Mouse (Mus musculus) gastrocnemius, postnatal 10 days (tissue): ENCODE measurements around the gene Wnt6. TPM values are rescaled to one million over a fixed set of nuclear protein-coding genes. Genes with fewer than 3 reads are reported as not detected.
"Not testable (repeated sequence)": the region's sequence is repeated elsewhere in the genome, so short reads cannot be mapped to it uniquely, and the experiment has no call there.

Experiments used
- DNase-seq: peaks from one replicate; pipeline ENCODE4 v3.0.0; 2021; ENCODE audit warnings: mixed read lengths
- total RNA-seq, 2 experiments: library from RNA; stranded (reverse); gene quantifications; 2 replicates each; pipeline ENCODE4 v1.2.3; 2021

Gene Wnt6
- total RNA-seq, 2 experiments from 2014 or later, result 0.95 to 1.5 TPM

DNA sequence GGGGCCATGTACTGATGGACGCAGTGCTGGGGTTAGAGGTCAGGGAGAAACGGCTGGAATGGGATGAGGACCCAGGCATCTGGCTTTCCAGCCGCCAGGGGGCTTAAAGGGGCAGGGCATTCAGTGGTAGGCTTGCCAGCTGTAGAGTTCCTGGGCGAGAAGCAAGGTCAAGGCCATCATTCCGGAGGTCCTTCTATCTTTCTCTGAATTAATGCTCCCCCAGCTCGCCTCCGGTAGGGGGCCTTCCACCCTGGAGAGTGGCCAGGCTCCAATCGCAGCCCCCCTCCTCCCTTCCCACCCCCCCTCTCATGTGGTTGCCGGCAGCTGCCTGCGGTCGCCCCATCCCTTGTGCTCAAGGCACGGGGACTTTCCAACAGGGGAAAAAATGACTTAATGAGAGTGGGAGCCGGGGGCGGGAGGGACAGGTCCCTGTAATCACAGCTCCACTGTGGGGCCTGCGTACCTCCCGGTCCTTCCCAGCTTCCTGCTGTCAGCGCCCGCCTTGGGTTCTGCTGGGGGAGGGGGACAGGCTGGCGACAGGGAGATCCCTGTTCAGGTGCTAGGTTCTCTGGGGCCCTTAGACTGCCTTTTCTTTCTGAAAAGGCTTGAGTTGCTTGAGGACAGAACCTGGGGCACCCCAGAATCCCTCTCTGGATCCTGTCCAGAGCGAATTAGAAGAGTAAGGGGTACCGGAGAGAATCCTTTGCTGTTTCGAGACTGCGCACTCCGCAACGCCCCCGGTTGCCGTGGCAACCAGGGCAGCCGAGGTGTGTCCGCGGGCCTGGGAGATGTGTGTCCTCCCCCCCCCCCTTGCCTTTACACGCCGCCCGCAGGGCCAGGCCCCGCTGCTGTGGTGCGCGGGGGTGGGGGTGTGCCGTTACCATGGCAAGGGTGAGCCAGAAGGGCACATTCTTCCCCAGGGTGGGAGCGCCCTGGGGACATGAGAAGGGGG, 34.9 kb downstream of the Wnt6 start:
- no peak for DNase-seq

DNA sequence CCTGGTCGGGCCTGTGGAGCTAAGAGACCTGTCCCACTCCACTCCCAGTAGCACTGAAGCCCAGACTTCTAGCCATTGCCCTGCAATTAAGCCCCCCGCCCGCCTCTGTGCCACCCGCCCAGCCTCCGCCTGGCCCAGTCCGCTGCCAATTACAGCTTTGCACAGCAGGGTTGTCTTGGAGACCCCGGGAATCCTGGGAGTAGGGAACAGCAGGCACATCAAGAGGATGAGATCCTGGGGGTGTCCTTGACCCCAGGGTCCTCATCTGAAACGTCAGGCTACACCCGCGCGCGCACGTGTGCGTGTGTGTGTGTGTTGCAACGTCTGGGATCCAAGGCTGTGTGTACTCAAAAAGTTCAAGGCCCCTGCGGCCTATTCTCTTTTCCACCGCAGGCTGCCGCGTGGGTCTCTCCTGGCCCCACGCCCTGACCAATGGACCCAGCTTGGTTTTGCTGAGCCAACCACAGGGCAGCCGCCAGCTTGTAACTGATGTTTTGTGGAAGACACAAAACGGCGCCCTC, 35.9 kb downstream of the Wnt6 start:
- no peak for DNase-seq

DNA sequence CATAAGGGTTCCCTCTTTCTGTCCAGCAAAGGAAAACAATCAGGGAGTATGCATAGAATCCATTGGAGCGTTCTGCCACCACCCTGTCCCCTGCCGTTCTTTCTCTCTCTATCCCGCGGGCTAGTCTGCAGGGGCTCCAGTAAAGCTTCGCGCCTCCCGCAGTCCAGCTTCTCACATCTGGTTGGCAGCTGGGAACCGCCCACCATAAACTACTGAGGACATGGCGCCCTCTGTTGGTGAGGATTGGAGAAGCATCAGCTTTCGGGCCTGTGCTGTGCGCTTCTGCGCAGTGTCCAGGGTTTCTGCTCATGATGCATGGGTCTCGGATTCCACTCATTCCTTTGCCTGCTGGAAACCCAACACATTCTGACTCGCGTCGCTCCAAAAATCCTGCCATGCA, 36.4 kb downstream of the Wnt6 start:
- peak; percentile 93 for DNase-seq

DNA sequence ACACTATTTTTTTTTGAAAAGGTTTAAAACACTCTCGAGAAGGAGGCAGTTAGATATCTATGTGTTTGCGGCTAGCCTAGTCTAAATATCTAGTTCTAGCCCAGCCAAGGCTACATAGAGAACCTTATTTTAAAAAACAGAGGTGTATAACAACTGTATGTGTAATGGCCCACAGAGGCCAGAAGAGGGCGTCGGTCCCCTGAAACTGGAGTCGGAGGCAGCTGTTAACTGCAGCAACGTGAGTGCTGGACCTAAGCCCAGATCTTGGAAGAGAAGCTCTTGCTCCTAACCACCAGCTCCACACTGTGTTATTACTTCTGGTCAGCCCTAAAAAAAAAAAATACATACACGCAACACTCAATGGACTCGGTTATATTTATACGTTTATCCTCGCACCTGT, 37.3 kb downstream of the Wnt6 start:
- DNase-seq, result no peak

DNA sequence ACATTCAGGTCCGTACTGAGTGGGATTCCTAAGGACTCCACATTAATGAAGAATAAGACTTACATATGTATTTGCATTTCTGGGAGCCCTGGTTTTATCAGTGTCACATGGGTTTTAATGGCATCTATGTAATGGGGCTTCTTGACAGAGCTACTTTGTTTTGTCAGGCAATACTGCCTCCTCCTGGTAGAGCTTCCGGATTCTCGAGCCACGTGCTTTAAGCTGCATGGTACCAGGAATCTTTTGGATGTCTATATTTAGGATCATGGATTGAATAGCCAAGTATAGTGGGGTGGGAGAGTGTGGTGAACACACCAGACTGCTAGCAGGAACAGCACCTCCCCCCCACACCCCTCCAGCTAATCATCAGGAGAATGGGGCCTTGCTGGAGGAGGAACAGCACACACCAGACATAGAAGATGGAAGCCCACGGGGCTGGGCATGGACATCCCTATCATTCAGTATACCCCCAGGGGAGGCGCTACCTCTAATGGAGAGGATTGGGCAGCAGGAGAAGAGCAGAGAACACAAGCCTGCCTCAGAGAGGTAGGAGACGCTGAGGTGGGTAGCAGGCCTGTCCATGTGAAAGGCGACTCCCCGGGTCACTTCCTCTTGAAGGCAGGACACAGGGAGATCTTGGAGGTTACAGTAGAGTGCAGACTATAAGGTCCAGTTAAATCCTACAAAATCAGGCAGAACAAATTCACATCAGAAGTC, 43.4 kb downstream of the Wnt6 start:
- no peak for DNase-seq

DNA sequence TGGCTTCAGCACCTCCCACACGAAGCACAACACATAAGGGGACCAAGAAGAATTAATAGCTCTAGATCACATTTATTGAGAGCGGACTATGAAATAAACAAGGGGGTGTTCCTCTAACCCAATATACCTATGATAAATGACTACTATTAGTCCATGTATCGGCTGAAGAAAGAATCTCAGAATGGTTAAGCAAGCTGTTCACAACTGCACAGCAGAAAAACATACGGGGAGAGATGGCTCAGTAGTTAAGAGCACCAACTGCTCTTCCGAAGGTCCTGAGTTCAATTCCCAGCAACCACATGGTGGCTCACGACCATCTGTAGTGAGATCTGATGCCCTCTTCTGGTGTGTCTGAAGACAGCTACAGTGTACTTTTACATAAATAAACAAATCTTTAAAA, 44.3 kb downstream of the Wnt6 start:
- not testable (repeated sequence) for DNase-seq

DNA sequence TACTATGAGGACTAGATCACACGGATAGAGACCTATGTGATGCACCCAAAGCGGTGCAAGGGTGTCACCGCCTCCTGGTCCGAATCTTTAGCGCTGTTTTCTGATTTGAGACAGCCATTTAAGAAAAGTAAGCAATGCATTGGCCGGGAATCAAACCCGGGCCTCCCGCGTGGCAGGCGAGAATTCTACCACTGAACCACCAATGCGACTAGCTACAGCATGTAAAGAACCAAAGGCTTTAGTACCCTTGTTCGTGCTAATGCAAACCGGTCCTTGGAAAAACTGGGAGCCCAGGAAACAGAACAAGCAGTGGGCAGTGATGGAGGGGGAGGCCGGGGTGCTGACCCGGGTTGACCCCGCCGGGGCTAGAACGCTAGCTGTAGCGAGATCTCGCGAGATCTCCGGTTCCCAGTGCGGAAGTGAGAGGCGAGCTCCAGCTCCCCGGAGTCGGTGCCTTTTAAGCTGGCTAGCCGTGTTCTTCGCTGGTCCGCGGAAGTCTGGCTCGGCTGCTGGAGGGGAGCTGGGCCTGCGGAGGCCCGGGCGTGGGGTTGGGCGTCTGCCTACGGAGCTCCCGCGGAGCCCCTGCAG, 45.0 kb downstream of the Wnt6 start:
- DNase-seq, result peak; percentile 94

DNA sequence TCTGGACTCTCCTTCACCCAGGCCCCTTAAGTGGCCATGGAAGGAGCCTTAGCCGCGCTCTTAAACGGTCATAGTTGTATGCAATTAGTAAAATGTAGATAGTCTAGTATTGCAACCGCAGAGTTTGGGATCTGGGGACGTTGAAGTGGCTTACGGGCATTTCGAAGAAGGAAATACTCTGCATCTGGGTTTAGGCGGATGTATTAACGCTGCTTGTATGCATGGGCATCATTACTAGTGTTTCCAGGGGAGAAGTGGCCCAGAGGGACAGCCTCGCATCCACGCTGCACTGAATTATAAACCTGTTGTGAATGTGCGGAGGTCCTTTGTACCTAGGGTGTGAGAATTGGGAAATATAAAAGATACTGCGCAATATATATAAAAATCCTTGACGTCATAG, 45.5 kb downstream of the Wnt6 start:
- no peak for DNase-seq

DNA sequence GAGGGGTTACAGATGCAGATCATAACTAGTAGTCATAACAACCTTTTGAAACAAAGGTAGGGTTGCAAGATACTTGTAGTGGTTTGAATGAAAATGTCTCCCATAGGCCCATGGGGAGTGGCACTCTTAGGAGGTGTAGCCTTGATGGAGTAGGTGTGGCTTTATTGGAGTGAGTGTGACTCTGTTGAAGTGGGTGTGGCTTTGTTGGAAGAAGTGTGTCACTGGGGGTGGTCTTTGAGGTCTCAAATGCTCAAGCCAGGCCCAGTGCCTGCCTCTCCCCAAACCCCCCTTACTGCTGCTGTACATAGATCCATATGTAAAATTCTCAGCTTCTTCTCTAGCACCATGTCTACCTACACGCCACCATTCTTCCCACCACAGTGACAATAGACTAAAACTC, 46.8 kb downstream of the Wnt6 start:
- no peak for DNase-seq

DNA sequence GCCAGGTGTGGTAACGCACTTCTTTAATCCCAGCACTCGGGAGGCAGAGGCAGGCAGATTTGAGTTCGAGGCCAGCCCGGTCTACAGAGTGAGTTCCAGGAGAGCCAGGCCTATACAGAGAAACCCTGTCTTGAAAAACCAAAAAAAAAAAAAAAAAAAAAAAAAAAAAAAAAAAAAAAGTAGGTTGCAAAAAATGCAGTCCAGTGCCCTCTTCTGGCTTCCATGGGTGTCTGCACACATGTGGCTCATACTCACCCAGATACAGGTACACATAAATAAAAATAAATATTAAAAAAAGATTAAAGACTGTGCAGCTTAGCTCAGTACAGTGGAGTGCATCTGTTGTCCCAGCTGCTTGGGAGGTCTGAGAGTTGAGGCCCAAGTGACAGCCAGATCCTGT, 51.9 kb downstream of the Wnt6 start:
- not testable (repeated sequence) for DNase-seq

DNA sequence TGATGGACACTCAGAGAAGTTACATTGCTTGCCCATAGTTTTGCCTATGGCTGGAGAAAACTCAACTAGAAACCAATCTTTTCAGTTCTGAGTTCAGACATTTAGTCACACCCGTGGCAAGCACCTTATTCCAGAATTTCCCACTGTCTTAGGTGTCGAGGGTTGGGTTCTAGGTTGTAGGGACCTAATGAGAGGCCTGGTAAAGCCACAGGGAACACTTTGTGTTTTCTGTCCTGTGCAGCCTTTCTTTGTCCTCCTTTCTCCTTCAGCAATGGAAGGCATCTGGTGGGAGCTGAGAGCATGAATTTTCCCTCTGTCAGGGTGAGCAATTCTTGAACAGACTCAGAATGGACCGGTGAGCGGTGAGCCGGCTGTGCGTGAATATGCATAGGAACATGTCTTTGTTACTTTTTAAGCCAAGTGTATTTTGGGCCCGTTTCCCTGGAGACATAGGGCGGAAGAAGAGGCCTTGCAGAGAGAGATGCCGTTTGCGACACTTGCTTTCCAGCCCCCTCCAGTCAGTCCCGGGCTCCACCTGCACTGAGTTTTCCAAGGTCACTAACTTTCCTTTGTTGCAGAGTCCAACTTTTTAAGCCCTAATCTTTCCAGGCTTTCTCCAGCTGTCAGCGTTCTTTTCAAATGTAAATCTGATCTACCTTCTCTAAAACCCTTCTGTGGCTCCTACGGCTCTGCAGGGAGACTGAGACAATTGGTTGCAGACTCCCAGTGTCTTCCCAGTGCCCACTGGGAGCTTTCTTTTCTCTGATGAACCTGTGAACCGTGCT, 53.0 kb downstream of the Wnt6 start:
- DNase-seq, result no peak

DNA sequence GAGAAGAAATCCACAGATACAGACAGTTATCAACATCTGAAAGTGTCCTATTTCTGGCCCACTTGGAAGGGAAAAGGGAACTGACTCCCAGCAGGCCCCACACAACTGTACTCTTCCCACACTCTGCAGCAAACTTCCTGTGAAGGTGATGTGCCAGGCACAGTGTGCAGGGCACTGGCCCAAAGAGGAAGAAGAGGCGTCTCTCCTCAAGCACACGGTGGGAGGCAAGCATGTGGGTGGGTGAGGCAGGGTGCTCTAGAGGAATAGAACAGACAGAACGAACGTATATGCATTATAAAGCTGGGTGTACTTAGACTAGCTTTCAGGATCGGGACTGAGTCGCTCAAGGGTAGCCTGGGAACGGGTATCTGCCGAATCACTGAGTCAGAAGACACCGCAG, 58.4 kb downstream of the Wnt6 start:
- DNase-seq, result no peak

DNA sequence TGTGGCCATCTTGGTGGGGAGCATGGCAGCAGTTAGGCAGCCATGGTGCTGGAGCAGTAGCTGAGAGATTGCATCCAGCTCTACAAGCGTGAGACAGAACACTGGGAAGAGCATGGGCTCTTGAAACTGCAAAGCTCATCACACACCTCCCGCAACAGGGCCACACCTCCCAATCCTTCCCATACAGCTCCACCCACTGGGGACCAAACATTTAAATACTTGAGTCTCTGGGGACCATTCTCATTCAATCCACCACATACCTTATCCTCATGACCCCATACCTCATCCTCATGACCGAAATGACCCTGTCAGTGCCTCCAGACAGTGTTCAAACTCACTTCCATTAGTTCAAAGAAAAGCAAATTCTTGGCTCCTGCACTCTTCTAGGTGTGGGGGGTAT, 61.6 kb downstream of the Wnt6 start:
- no peak for DNase-seq

Other genes with a start within 250 kb of the Wnt6 start
- gene Plcd4, start 229.0 kb upstream of the Wnt6 start, total RNA-seq, result 10 to 100 TPM; 69.1 to 69.5 TPM
- 10 to 100 TPM in 1 of 2 experiments, 1 to 10 TPM in 1; 9.0 to 14.0 TPM for gene Usp37, start 227.6 kb upstream of the Wnt6 start, total RNA-seq
- 10 to 100 TPM in 1 of 2 experiments, 1 to 10 TPM in 1; 7.1 to 11.2 TPM for gene Zfp142, start 183.6 kb upstream of the Wnt6 start, total RNA-seq
- 10 to 100 TPM; 12.7 to 13.7 TPM for gene Bcs1l, start 183.6 kb upstream of the Wnt6 start, total RNA-seq
- 10 to 100 TPM; 18.1 to 23.1 TPM for gene Rnf25, start 170.5 kb upstream of the Wnt6 start, total RNA-seq
- 1 to 10 TPM in 1 of 2 experiments, under 1 TPM in 1; 0.88 to 1.8 TPM for gene Stk36, start 170.4 kb upstream of the Wnt6 start, total RNA-seq
- gene Ttll4, start 110.1 kb upstream of the Wnt6 start, total RNA-seq, result 10 to 100 TPM; 10.4 to 15.3 TPM
- gene Cyp27a1, start 58.3 kb upstream of the Wnt6 start, total RNA-seq, result 1 to 10 TPM; 8.6 to 8.9 TPM
- gene Prkag3, start 22.7 kb upstream of the Wnt6 start, total RNA-seq, result 10 to 100 TPM; 64.7 to 66.7 TPM
- gene Wnt10a, start 19.6 kb downstream of the Wnt6 start, total RNA-seq, result under 1 TPM in 1 of 2 experiments, not detected in 1; 0.29 TPM
- gene Cdk5r2, start 83.0 kb downstream of the Wnt6 start, total RNA-seq, result under 1 TPM; 0.52 to 0.56 TPM
- not detected for gene Fev, start 113.5 kb downstream of the Wnt6 start, total RNA-seq
- not detected for gene Cryba2, start 121.3 kb downstream of the Wnt6 start, total RNA-seq
- gene Cfap65, start 163.7 kb downstream of the Wnt6 start, total RNA-seq, result not detected
- gene Ihh, start 179.8 kb downstream of the Wnt6 start, total RNA-seq, result under 1 TPM; 0.16 to 0.23 TPM